Mouse (Mus musculus) CD8-positive naive resting alpha-beta T cell, adult 57 days (primary cell): ENCODE results near the gene Plxdc2. TPM values are rescaled to one million over a fixed set of nuclear protein-coding genes. Genes with fewer than 3 reads are reported as not detected.

Experiments used
- total RNA-seq: library from RNA; stranded (reverse); gene quantifications from one replicate; pipeline ENCODE4 v1.2.4, GENCODE M21; 2023

Plxdc2 gene
- total RNA-seq = 33.1 TPM

GRCm38 (mm10) chr2:16356106-16356818, at the start of gene Plxdc2:
Gene Plxdc2, plus strand, starts transcription at chr2:16356304.

